Mouse (Mus musculus): ENCODE results near the gene Ccdc173. TPM values are rescaled to one million over a fixed set of nuclear protein-coding genes. Genes with fewer than 3 reads are reported as not detected.

Ccdc173 gene
- polyA plus RNA-seq, 1 experiment, result not detected

DNA sequence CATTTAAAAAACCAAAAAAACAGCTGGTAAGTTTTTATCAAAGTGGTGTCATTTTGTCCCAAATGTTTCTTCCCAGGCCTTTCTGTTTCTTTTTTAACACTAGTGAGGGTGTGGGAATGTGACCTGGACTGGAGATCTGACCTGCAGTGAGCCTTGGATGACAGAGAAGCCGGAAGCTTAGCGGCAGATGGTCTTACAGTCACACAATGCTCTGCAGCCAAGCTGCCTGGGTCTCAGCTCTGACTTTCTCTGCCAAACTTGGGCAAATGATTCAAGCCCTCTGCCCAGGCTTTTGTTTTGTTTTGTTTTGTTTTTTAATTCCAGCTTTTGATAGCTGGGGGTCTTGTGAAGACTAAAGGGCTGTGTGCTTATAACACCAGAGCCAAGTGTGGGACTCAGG lies 37.0 kb upstream of the Ccdc173 start:
- TF ChIP-seq POLR2A (IDR thresholded peaks at IDR 0.05; ENCODE audit: low read depth, low read length), result no peak
- TF ChIP-seq CTCF (IDR thresholded peaks at IDR 0.05; ENCODE audit: extremely low read depth, insufficient read length, insufficient replicate concordance, low read depth, low read length), result no peak
- no peak overlapping the region for H3K27ac ChIP-seq (ENCODE audit: insufficient read depth, low read depth, low read length)
- no peak overlapping the region for H3K4me3 ChIP-seq (ENCODE audit: low read depth, low read length)
- peaks cover 2% of the 10 kb centered on the region; the same call in 1 of the 2 replicates for H3K36me3 ChIP-seq (ENCODE audit: control insufficient read depth, insufficient read depth, low read length)
- 81% methylated on average over 2 of the region's 2 CpGs for WGBS
- H3K27me3 ChIP-seq (ENCODE audit: control insufficient read depth, insufficient read depth, low read length), result no peaks in the 10 kb centered on the region; the same call in 1 of the 2 replicates
- no peaks in the 10 kb centered on the region; the same call in 1 of the 2 replicates for H3K4me1 ChIP-seq (ENCODE audit: control insufficient read depth, insufficient read depth, insufficient read length, low read length)

DNA sequence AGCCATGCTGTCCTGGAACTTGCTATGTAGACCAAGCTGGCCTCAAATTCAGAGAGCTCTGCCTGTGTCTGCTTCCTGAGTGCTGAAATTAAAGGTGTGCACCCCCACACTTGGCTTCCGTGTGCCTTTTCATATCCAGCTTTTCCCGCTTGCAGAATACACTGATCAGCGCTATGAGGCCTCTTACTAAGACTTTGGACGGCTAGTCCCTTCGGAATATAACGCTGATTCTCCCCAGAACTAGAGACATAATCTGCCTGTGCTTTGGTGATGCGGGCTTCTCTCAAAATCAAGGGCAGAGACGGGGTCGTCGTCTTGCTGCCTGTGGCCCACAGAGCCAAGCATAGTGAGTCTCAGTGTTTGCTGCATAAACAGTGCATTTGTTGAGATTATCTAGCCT lies 36.5 kb upstream of the Ccdc173 start:
- 79% methylated on average over 10 of the region's 10 CpGs for WGBS
- TF ChIP-seq POLR2A (IDR thresholded peaks at IDR 0.05; ENCODE audit: low read depth, low read length) (no peak), CTCF (IDR thresholded peaks at IDR 0.05; ENCODE audit: extremely low read depth, insufficient read length, insufficient replicate concordance, low read depth, low read length) (no peak)

GRCm38 (mm10) chr2:69823129-69823677 lies 33.8 kb upstream of the Ccdc173 start:
- Histone ChIP-seq H3K4me1 (ENCODE audit: control insufficient read depth, insufficient read depth, insufficient read length, low read length) (no peaks in the 10 kb centered on the region; the same call in 1 of the 2 replicates), H3K27ac (ENCODE audit: insufficient read depth, low read depth, low read length) (no peak overlapping the region), H3K36me3 (ENCODE audit: control insufficient read depth, insufficient read depth, low read length) (no peaks in the 10 kb centered on the region), H3K4me3 (ENCODE audit: low read depth, low read length) (peak overlapping the region; percentile 86), H3K27me3 (ENCODE audit: control insufficient read depth, insufficient read depth, low read length) (no peaks in the 10 kb centered on the region; the same call in 1 of the 2 replicates)
- TF ChIP-seq POLR2A (IDR thresholded peaks at IDR 0.05; ENCODE audit: low read depth, low read length), result no peak
- TF ChIP-seq CTCF (IDR thresholded peaks at IDR 0.05; ENCODE audit: extremely low read depth, insufficient read length, insufficient replicate concordance, low read depth, low read length), result no peak
- 3% methylated on average over 45 of the region's 45 CpGs for WGBS

More for the DNA sequence above, 36.5 kb upstream of the Ccdc173 start:
- Histone ChIP-seq H3K4me1 (ENCODE audit: control insufficient read depth, insufficient read depth, insufficient read length, low read length) (no peaks in the 10 kb centered on the region; the same call in 1 of the 2 replicates), H3K36me3 (ENCODE audit: control insufficient read depth, insufficient read depth, low read length) (peaks cover 2% of the 10 kb centered on the region; the same call in 1 of the 2 replicates), H3K27ac (ENCODE audit: insufficient read depth, low read depth, low read length) (no peak overlapping the region), H3K27me3 (ENCODE audit: control insufficient read depth, insufficient read depth, low read length) (no peaks in the 10 kb centered on the region; the same call in 1 of the 2 replicates), H3K4me3 (ENCODE audit: low read depth, low read length) (no peak overlapping the region)

- Histone ChIP-seq H3K27ac (ENCODE audit: insufficient read depth, low read depth, low read length) (peak overlapping the region; percentile 73), H3K36me3 (ENCODE audit: control insufficient read depth, insufficient read depth, low read length) (no peaks in the 10 kb centered on the region), H3K4me3 (ENCODE audit: low read depth, low read length) (peak overlapping the region; percentile 86), H3K4me1 (ENCODE audit: control insufficient read depth, insufficient read depth, insufficient read length, low read length) (no peaks in the 10 kb centered on the region; the same call in 1 of the 2 replicates), H3K27me3 (ENCODE audit: control insufficient read depth, insufficient read depth, low read length) (no peaks in the 10 kb centered on the region; the same call in 1 of the 2 replicates)
- WGBS, result under 1% methylated on average over 80 of the region's 80 CpGs
- TF ChIP-seq POLR2A (IDR thresholded peaks at IDR 0.05; ENCODE audit: low read depth, low read length) (no peak), CTCF (IDR thresholded peaks at IDR 0.05; ENCODE audit: extremely low read depth, insufficient read length, insufficient replicate concordance, low read depth, low read length) (no peak)
Measured at GRCm38 (mm10) chr2:69822361-69823128, 33.2 kb upstream of the Ccdc173 start.

GRCm38 (mm10) chr2:69821711-69822110 lies 32.3 kb upstream of the Ccdc173 start, which contains the start of gene Klhl23:
Gene Klhl23, plus strand, starts transcription at chr2:69821944.
- Histone ChIP-seq H3K27ac (ENCODE audit: insufficient read depth, low read depth, low read length) (peak within 1 kb of the TSS; percentile 73), H3K4me1 (ENCODE audit: control insufficient read depth, insufficient read depth, insufficient read length, low read length) (no peaks in the 10 kb centered on the region; the same call in 1 of the 2 replicates), H3K36me3 (ENCODE audit: control insufficient read depth, insufficient read depth, low read length) (no peaks in the 10 kb centered on the region), H3K27me3 (ENCODE audit: control insufficient read depth, insufficient read depth, low read length) (no peaks in the 10 kb centered on the region; the same call in 1 of the 2 replicates), H3K4me3 (ENCODE audit: low read depth, low read length) (peak within 1 kb of the TSS; percentile 86)
- no peak for TF ChIP-seq CTCF (IDR thresholded peaks at IDR 0.05; ENCODE audit: extremely low read depth, insufficient read length, insufficient replicate concordance, low read depth, low read length)
- no peak for TF ChIP-seq POLR2A (IDR thresholded peaks at IDR 0.05; ENCODE audit: low read depth, low read length)
- 15% methylated on average over 8 of the region's 8 CpGs for WGBS

- no peaks in the 10 kb centered on the region; the same call in 1 of the 2 replicates for H3K4me1 ChIP-seq (ENCODE audit: control insufficient read depth, insufficient read depth, insufficient read length, low read length)
- H3K27me3 ChIP-seq (ENCODE audit: control insufficient read depth, insufficient read depth, low read length), result no peaks in the 10 kb centered on the region; the same call in 1 of the 2 replicates
- TF ChIP-seq POLR2A (IDR thresholded peaks at IDR 0.05; ENCODE audit: low read depth, low read length) (no peak), CTCF (IDR thresholded peaks at IDR 0.05; ENCODE audit: extremely low read depth, insufficient read length, insufficient replicate concordance, low read depth, low read length) (no peak)
- H3K4me3 ChIP-seq (ENCODE audit: low read depth, low read length), result no peak overlapping the region
- H3K27ac ChIP-seq (ENCODE audit: insufficient read depth, low read depth, low read length), result no peak overlapping the region
- WGBS, result 71% methylated on average over 1 of the region's 1 CpGs
- no peaks in the 10 kb centered on the region for H3K36me3 ChIP-seq (ENCODE audit: control insufficient read depth, insufficient read depth, low read length)
Measured at GRCm38 (mm10) chr2:69820201-69820600, 30.8 kb upstream of the Ccdc173 start.

All from small intestine, adult 2 months (tissue).